In genomic region chr7:122544616-122545015, GRCm38 (mm10) we compare ENCODE assay signal across 17 mouse cellular contexts.
"Had no signal": no experiment of that assay in that cellular context is flagged by ENCODE, and none has a peak within 500 bp of the region (broad histone marks: within the 10 kb centered on the region; RNA-seq: fewer than 3 reads in every experiment).

No protein-coding gene starts in this region.

- DNase-seq: left cerebral cortex, postnatal 4 days; liver; liver, embryonic 13.5 days; liver, postnatal 0 days; lung, adult 18-20 months; lung, adult 2 months; lung, embryonic 14.5 days; lung, postnatal 10 days; lung, postnatal 14 days; lung, postnatal 36 days; lung, postnatal 4 days; midbrain, embryonic 14.5 days had no signal

- ATAC-seq: liver, embryonic 12.5 days; liver, postnatal 0 days; lung, postnatal 0 days; midbrain, embryonic 13.5 days; midbrain, embryonic 15.5 days; midbrain, embryonic 16.5 days had no signal
